Mouse (Mus musculus): ENCODE measurements around the gene Gnpat.
"Not testable (repeated sequence)": the region's sequence is repeated elsewhere in the genome, so short reads cannot be mapped to it uniquely, and the experiment has no call there.

Gene Gnpat

GRCm38 (mm10) chr8:124842929-124843328 lies 19.9 kb upstream of the Gnpat start:
- DNase-seq (ENCODE audit: low read depth in 2 of 2, low spot score in 2 of 2) = not testable (repeated sequence)

GRCm38 (mm10) chr8:124845131-124845530 lies 17.7 kb upstream of the Gnpat start:
- DNase-seq (ENCODE audit: low read depth in 2 of 2, low spot score in 2 of 2) = no peak

- DNase-seq (ENCODE audit: low read depth in 2 of 2, low spot score in 2 of 2) = no peak
Measured at GRCm38 (mm10) chr8:124845573-124845972, 17.3 kb upstream of the Gnpat start.

- no peak for DNase-seq (ENCODE audit: low read depth in 2 of 2, low spot score in 2 of 2)
Measured at GRCm38 (mm10) chr8:124853511-124853910, 9.3 kb upstream of the Gnpat start.

GRCm38 (mm10) chr8:124859466-124859865 lies 3.4 kb upstream of the Gnpat start:
- peak in 1 of 2 experiments; percentile 16 for DNase-seq (ENCODE audit: low read depth in 2 of 2, low spot score in 2 of 2)

GRCm38 (mm10) chr8:124860188-124860587 lies 2.6 kb upstream of the Gnpat start:
- no peak for DNase-seq (ENCODE audit: low read depth in 2 of 2, low spot score in 2 of 2)

GRCm38 (mm10) chr8:124863163-124863677 lies 387 bp downstream of the Gnpat start:
- DNase-seq (ENCODE audit: low read depth in 2 of 2, low spot score in 2 of 2) = no peak

GRCm38 (mm10) chr8:124863729-124864128 lies 896 bp downstream of the Gnpat start:
- peak in 1 of 2 experiments; percentile 8 for DNase-seq (ENCODE audit: low read depth in 2 of 2, low spot score in 2 of 2)

- DNase-seq (ENCODE audit: low read depth in 2 of 2, low spot score in 2 of 2) = no peak
Measured at GRCm38 (mm10) chr8:124866669-124867068, 3.8 kb downstream of the Gnpat start.

- DNase-seq (ENCODE audit: low read depth in 2 of 2, low spot score in 2 of 2) = no peak
Measured at GRCm38 (mm10) chr8:124867126-124867525, 4.3 kb downstream of the Gnpat start.

- DNase-seq (ENCODE audit: low read depth in 2 of 2, low spot score in 2 of 2) = no peak
Measured at GRCm38 (mm10) chr8:124869708-124870107, 6.9 kb downstream of the Gnpat start.

- DNase-seq (ENCODE audit: low read depth in 2 of 2, low spot score in 2 of 2) = no peak
Measured at GRCm38 (mm10) chr8:124871474-124871873, 8.6 kb downstream of the Gnpat start.

- DNase-seq (ENCODE audit: low read depth in 2 of 2, low spot score in 2 of 2) = no peak
Measured at GRCm38 (mm10) chr8:124872081-124872480, 9.2 kb downstream of the Gnpat start.

- DNase-seq (ENCODE audit: low read depth in 2 of 2, low spot score in 2 of 2) = no peak
Measured at GRCm38 (mm10) chr8:124872690-124873089, 9.9 kb downstream of the Gnpat start.

- DNase-seq (ENCODE audit: low read depth in 2 of 2, low spot score in 2 of 2) = no peak
Measured at GRCm38 (mm10) chr8:124878141-124878540, 15.3 kb downstream of the Gnpat start.

GRCm38 (mm10) chr8:124878946-124879526 lies 16.2 kb downstream of the Gnpat start:
- no peak for DNase-seq (ENCODE audit: low read depth in 2 of 2, low spot score in 2 of 2)

GRCm38 (mm10) chr8:124888385-124888784 lies 25.6 kb downstream of the Gnpat start:
- DNase-seq (ENCODE audit: low read depth in 2 of 2, low spot score in 2 of 2) = no peak

- DNase-seq (ENCODE audit: low read depth in 2 of 2, low spot score in 2 of 2) = no peak
Measured at GRCm38 (mm10) chr8:124892596-124892995, 29.8 kb downstream of the Gnpat start.

- DNase-seq (ENCODE audit: low read depth in 2 of 2, low spot score in 2 of 2) = no peak
Measured at GRCm38 (mm10) chr8:124896010-124896631, 33.3 kb downstream of the Gnpat start.

GRCm38 (mm10) chr8:124896632-124897385 lies 34.0 kb downstream of the Gnpat start:
- DNase-seq (ENCODE audit: low read depth in 2 of 2, low spot score in 2 of 2) = peak; percentile 26 to 36

GRCm38 (mm10) chr8:124897386-124898250 lies 34.8 kb downstream of the Gnpat start, which contains the start of the genes Exoc8 and Sprtn:
Gene Exoc8 (minus strand): TSS chr8:124897705.
Gene Sprtn (plus strand): TSS chr8:124897886.
- DNase-seq (ENCODE audit: low read depth in 2 of 2, low spot score in 2 of 2) = peak; percentile 97
